Mouse (Mus musculus) liver, embryonic 14.5 days (tissue): ENCODE data around the gene Bri3. TPM values are rescaled to one million over a fixed set of nuclear protein-coding genes. Genes with fewer than 3 reads are reported as not detected.

Source experiments
- ATAC-seq: fragments of 200-750 bp; cut with Nextera tagmentation; 2 replicates; pipeline ENCODE4 v1.8.0; 2017; ENCODE audit warnings: moderate number of reproducible peaks, mild to moderate bottlenecking, moderate library complexity; ENCODE audit not compliant: insufficient read depth
- DNase-seq, 3 experiments: peaks; one replicate each; pipeline ENCODE4 v3.0.0-alpha.2; 2012 to 2013; ENCODE audit warnings: low read depth in 3 of 3, low spot score in 3 of 3
- H3K27ac ChIP-seq: fragments of 300-500 bp; sonication (generic); 2 replicates; pipeline ENCODE4 v1.5.1; 2014; ENCODE audit warnings: moderate library complexity, mild to moderate bottlenecking, control low read depth, inconsistent platforms
- H3K27me3 ChIP-seq: fragments of 300-500 bp; sonication (generic); 2 replicates; pipeline ENCODE4 v1.6.1; 2014; ENCODE audit warnings: mild to moderate bottlenecking, low read length, moderate library complexity; ENCODE audit not compliant: control insufficient read depth, insufficient read depth
- H3K36me3 ChIP-seq: fragments of 300-500 bp; sonication (generic); replicated peaks from 2 replicates; pipeline ENCODE4 v1.6.1; 2014; ENCODE audit warnings: low read depth; ENCODE audit not compliant: control insufficient read depth, insufficient read depth
- H3K4me1 ChIP-seq, 2 experiments: fragments of 200-500 bp in 1 of 2; fragments of 300-500 bp in 1 of 2; sonication (generic) in 1 of 2; replicated peaks; 2 replicates each; pipeline ENCODE4 v1.6.1; 2012 to 2014; ENCODE audit warnings: antibody characterized with exemption in 1 of 2, inconsistent platforms in 1 of 2, low read length in 1 of 2; ENCODE audit not compliant: control insufficient read depth in 2 of 2, insufficient read depth in 2 of 2
- H3K4me2 ChIP-seq: fragments of 300-500 bp; sonication (generic); 2 replicates; pipeline ENCODE4 v1.6.1; 2014; ENCODE audit warnings: low read depth, mild to moderate bottlenecking, control low read depth, moderate library complexity
- H3K4me3 ChIP-seq, 2 experiments: fragments of 200-500 bp in 1 of 2; fragments of 300-500 bp in 1 of 2; sonication (generic) in 1 of 2; 2 replicates each; pipeline ENCODE4 v1.5.1; 2012 to 2014; ENCODE audit warnings: low read depth in 2 of 2, low read length in 2 of 2, mild to moderate bottlenecking in 2 of 2, control low read depth in 1 of 2, inconsistent platforms in 1 of 2, moderate library complexity in 1 of 2; ENCODE audit not compliant: insufficient read depth in 1 of 2
- H3K9ac ChIP-seq: fragments of 300-500 bp; sonication (generic); replicated peaks from 2 replicates; pipeline ENCODE4 v1.6.1; 2014; ENCODE audit warnings: mild to moderate bottlenecking, control low read depth, moderate library complexity
- H3K9me3 ChIP-seq: fragments of 300-500 bp; sonication (generic); 2 replicates; pipeline ENCODE4 v1.6.1; 2016; ENCODE audit warnings: low read length, mixed read lengths; ENCODE audit not compliant: control insufficient read depth
- CTCF ChIP-seq: IDR thresholded peaks from 2 replicates; pipeline ENCODE4 v1.5.1; 2016; ENCODE audit warnings: antibody characterized with exemption, low read depth, control low read depth
- EP300 ChIP-seq: IDR thresholded peaks from 2 replicates; pipeline ENCODE4 v1.6.1; 2016; ENCODE audit warnings: antibody characterized with exemption, low read depth
- WGBS: fragments of 180-500 bp; shearing (Covaris S2); extraction: QIAGEN DNeasy Blood & Tissue Kit; methylation state at CpG from one replicate; pipeline ENCODE4 v1.1.7; 2014; ENCODE audit not compliant: insufficient replicate concordance; 5-methylcytosine and 5-hydroxymethylcytosine counted together
- polyA plus RNA-seq, 2 experiments: library from polyadenylated mRNA; depleted of rRNA in 1 of 2; stranded (reverse) in 1 of 2; unstranded in 1 of 2; fragments of >200 nt; fragmentation: Nextera tagmentation in 1 of 2; extraction: Ambion mirVana in 1 of 2; gene quantifications; 2 replicates each; pipeline versions ENCODE4 v1.2.1 to v1.2.3; 2012 to 2014

Gene Bri3
- polyA plus RNA-seq, 2 experiments, result 12.1 to 15.9 TPM

- Histone ChIP-seq H3K4me1 (no peaks in the 10 kb centered on the region), H3K9me3 (no peaks in the 10 kb centered on the region; the same call in 1 of the 2 replicates), H3K36me3 (no peaks in the 10 kb centered on the region), H3K4me3 (no peak overlapping the region), H3K4me2 (no peak overlapping the region), H3K27ac (no peak overlapping the region), H3K27me3 (no peaks in the 10 kb centered on the region), H3K9ac (no peak overlapping the region)
- ATAC-seq (no peak), DNase-seq (no peak)
- TF ChIP-seq EP300, result no peak
- no peak for TF ChIP-seq CTCF
- 69% methylated on average over 7 of the region's 7 CpGs for WGBS
These were observed 136.5 kb downstream of the Bri3 start for GRCm38 (mm10) chr5:144380689-144381088.

- Histone ChIP-seq H3K27ac (no peak overlapping the region), H3K9me3 (no peaks in the 10 kb centered on the region; the same call in 1 of the 2 replicates), H3K4me2 (no peak overlapping the region), H3K4me3 (no peak overlapping the region), H3K4me1 (no peaks in the 10 kb centered on the region), H3K36me3 (no peaks in the 10 kb centered on the region), H3K27me3 (no peaks in the 10 kb centered on the region), H3K9ac (no peak overlapping the region)
- TF ChIP-seq CTCF, result 0 out of 2 replicates have a peak, but pooled peaks have one; percentile 8
- TF ChIP-seq EP300, result no peak
- 51% methylated on average over 3 of the region's 3 CpGs for WGBS
- DNase-seq (no peak), ATAC-seq (no peak)
These were observed 137.5 kb downstream of the Bri3 start for GRCm38 (mm10) chr5:144381782-144382181.

DNA sequence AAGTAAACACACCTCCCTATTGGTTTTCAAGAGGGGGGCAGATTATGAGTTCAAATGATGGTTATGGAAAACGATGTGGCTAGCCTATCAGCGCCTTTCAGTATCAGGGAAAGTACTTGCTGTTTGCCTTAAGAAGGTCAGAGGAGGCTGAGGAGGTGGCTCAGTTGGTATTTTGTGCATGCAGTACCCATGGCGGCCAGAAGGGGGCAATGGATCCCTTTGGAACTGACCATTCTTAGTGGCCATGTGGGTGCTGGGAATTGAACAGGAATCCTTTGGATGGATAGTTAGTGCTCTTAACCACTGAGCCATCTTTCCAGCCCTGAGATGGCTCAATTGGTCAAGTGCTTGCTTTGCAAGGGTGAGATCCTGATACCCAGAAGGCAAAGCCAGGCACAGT lies 139.7 kb downstream of the Bri3 start:
- Histone ChIP-seq H3K9ac (no peak overlapping the region), H3K27me3 (no peaks in the 10 kb centered on the region), H3K36me3 (no peaks in the 10 kb centered on the region), H3K4me1 (no peaks in the 10 kb centered on the region), H3K27ac (no peak overlapping the region), H3K9me3 (no peaks in the 10 kb centered on the region; the same call in 1 of the 2 replicates), H3K4me3 (no peak overlapping the region), H3K4me2 (no peak overlapping the region)
- ATAC-seq (no peak), DNase-seq (no peak)
- TF ChIP-seq EP300 (no peak), CTCF (peak; percentile 65)
- WGBS, result 52% methylated on average over 3 of the region's 3 CpGs

- no peaks in the 10 kb centered on the region for H3K4me1 ChIP-seq
- H3K4me3 ChIP-seq, result no peak overlapping the region
- no peaks in the 10 kb centered on the region for H3K36me3 ChIP-seq
- ATAC-seq, result no peak
- H3K4me2 ChIP-seq, result no peak overlapping the region
- TF ChIP-seq EP300 (no peak), CTCF (peak; percentile 63)
- no peak overlapping the region for H3K9ac ChIP-seq
- H3K27me3 ChIP-seq, result no peaks in the 10 kb centered on the region
- no peak for DNase-seq
- WGBS, result 9% methylated on average over 6 of the region's 6 CpGs
- H3K9me3 ChIP-seq, result no peaks in the 10 kb centered on the region; the same call in 1 of the 2 replicates
- H3K27ac ChIP-seq, result no peak overlapping the region
These were observed 143.6 kb downstream of the Bri3 start for GRCm38 (mm10) chr5:144387851-144388250.

DNA sequence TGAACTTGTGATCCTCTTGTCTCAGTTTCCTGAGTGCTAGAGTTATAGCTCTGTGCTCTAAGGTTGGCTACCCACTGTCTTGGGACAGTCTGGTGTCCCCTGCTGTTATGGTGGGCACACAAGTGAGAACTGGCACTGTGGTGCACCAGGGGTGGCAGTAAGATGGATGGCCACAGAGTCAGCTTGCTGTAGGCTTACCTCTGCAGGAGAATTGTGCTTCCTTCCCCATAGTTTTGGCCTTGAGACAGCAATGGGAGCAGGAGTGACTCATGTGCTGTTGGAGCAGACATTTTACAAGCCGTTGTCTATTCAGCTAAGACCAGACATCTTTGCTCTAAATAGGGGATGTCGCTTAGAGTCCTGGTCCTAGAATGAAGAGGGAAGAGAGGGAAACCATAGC lies 149.9 kb downstream of the Bri3 start:
- Histone ChIP-seq H3K9ac (no peak overlapping the region), H3K27ac (no peak overlapping the region), H3K4me1 (no peaks in the 10 kb centered on the region), H3K9me3 (no peaks in the 10 kb centered on the region), H3K27me3 (no peaks in the 10 kb centered on the region), H3K4me3 (no peak overlapping the region), H3K36me3 (no peaks in the 10 kb centered on the region), H3K4me2 (no peak overlapping the region)
- TF ChIP-seq CTCF, result no peak
- no peak for TF ChIP-seq EP300
- WGBS, result 60% methylated on average over 2 of the region's 2 CpGs
- no peak for DNase-seq
- no peak for ATAC-seq
